9 mouse cellular contexts compared by ENCODE assay signal in the genomic region with DNA sequence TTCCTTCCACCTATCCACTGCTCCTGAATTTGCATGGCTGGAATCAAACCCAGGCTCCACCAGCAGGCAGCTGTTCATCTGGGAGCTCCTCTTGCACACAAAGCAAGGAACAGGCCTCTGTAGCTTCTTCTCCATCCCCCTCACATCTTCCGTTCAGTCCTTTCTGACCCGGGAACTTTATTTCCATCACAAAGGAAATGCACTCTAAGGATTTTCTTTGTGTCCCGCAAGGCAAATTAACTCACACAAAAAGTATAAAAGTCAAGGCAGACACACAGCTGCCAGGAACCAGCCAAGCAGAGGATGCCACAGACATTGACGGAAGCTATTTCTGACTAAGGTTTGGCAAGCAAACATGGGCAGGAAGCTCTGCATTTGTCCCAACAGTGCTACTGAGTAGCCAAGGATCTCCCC. TPM values are rescaled to one million over a fixed set of nuclear protein-coding genes. Genes with fewer than 3 reads are reported as not detected.
DNase-seq lines count a peak whose midpoint lies in the region; ATAC-seq and TF ChIP-seq lines count a peak whose summit lies in the region.
"Had no signal": no experiment of that assay in that cellular context is flagged by ENCODE, and none has a peak within 500 bp of the region (broad histone marks: within the 10 kb centered on the region; RNA-seq: fewer than 3 reads in every experiment).

No protein-coding gene starts in this region.

- ATAC-seq in embryonic facial prominence, embryonic 15.5 days (ENCODE audit: insufficient number of reproducible peaks, low FRiP score, low TSS enrichment, low read depth), result no peak
- ATAC-seq in midbrain, embryonic 14.5 days (ENCODE audit: low FRiP score, low TSS enrichment), result no peak; the same call in 1 of the 2 replicates
- no peak for ATAC-seq in erythroid progenitor cell, adult 5-6 weeks (replicated peaks; ENCODE audit: low FRiP score, poor library complexity, severe bottlenecking)

- no peak overlapping the region for H3K4me2 ChIP-seq in embryonic facial prominence, embryonic 15.5 days (replicated peaks)
- H3K4me2 ChIP-seq in midbrain, embryonic 14.5 days (ENCODE audit: low read length), result no peak overlapping the region

- no peaks in the 10 kb centered on the region for H3K9me3 ChIP-seq in embryonic facial prominence, embryonic 15.5 days (replicated peaks)
- H3K9me3 ChIP-seq in midbrain, embryonic 14.5 days (ENCODE audit: control insufficient read depth, low read length), result no peaks in the 10 kb centered on the region

- H3K9ac ChIP-seq in embryonic facial prominence, embryonic 15.5 days, result no peak overlapping the region
- no peak overlapping the region for H3K9ac ChIP-seq in midbrain, embryonic 14.5 days (replicated peaks; ENCODE audit: low read length)

- no peaks in the 10 kb centered on the region for H3K36me3 ChIP-seq in embryonic facial prominence, embryonic 15.5 days
- peaks cover 14% of the 10 kb centered on the region for H3K36me3 ChIP-seq in midbrain, embryonic 14.5 days (ENCODE audit: control insufficient read depth, insufficient read depth, low read length)

- 50% methylated on average over 4 of the region's 4 CpGs for WGBS in embryonic facial prominence, embryonic 15.5 days
- 1% methylated on average over 4 of the region's 4 CpGs for WGBS in midbrain, embryonic 14.5 days

- H3K27me3 ChIP-seq in embryonic facial prominence, embryonic 15.5 days, result no peaks in the 10 kb centered on the region
- no peaks in the 10 kb centered on the region for H3K27me3 ChIP-seq in midbrain, embryonic 14.5 days (ENCODE audit: control insufficient read depth, insufficient read depth, low read length)

- H3K4me1 ChIP-seq in embryonic facial prominence, embryonic 15.5 days, result peaks cover 18% of the 10 kb centered on the region
- H3K4me1 ChIP-seq in midbrain, embryonic 14.5 days (ENCODE audit: control insufficient read depth, insufficient read depth, low read length), result peaks cover 19% of the 10 kb centered on the region

- no peak overlapping the region for H3K4me3 ChIP-seq in layer of hippocampus, adult 2 months
- no peak overlapping the region for H3K4me3 ChIP-seq in embryonic facial prominence, embryonic 15.5 days (replicated peaks)
- no peak overlapping the region for H3K4me3 ChIP-seq in midbrain, embryonic 14.5 days (replicated peaks; ENCODE audit: low read depth, low read length)

- DNase-seq in layer of hippocampus, adult 2 months (ENCODE audit: low spot score in 2 of 2), result no peak
- DNase-seq in layer of hippocampus, adult 8-10 months (ENCODE audit: low spot score in 2 of 2), result no peak
- peak; percentile 42 for DNase-seq in kidney, postnatal 10 days
- peak; percentile 52 for DNase-seq in midbrain, embryonic 14.5 days
- no peak for DNase-seq in ovary, postnatal 10 days (ENCODE audit: low spot score)
- no peak for DNase-seq in urinary bladder, adult 2 months (ENCODE audit: low spot score)

- H3K27ac ChIP-seq in layer of hippocampus, adult 2 months, result peak overlapping the region; percentile 71
- 0 out of 2 replicates have a peak overlapping the region, but pooled peaks have one; percentile 13 for H3K27ac ChIP-seq in embryonic facial prominence, embryonic 15.5 days (replicated peaks)
- peak overlapping the region; percentile 73 for H3K27ac ChIP-seq in midbrain, embryonic 14.5 days (replicated peaks; ENCODE audit: low read depth, low read length)

- TF ChIP-seq CTCF in layer of hippocampus, adult 2 months (conservative IDR thresholded peaks at IDR 0.05), result no peak

RNA-seq across cellular contexts. Expression of gene Golm1, which starts 18.6 kb away (rescaled TPM):
- total RNA-seq in layer of hippocampus, adult 2 months (2021), result 10 to 100 TPM; 67.4 to 71.8 TPM
- total RNA-seq in layer of hippocampus, adult 8-10 months (2022), result 10 to 100 TPM; 63.1 to 72.1 (median 63.7) TPM
- 36.5 and 38.0 TPM in 2 replicates for polyA plus RNA-seq in embryonic facial prominence, embryonic 15.5 days (2015; fragmentation: Nextera tagmentation; extraction: Ambion mirVana)
- polyA plus RNA-seq in midbrain, embryonic 14.5 days (2014; fragmentation: Nextera tagmentation; extraction: Ambion mirVana), result 27.5 and 46.0 TPM in 2 replicates
- total RNA-seq in erythroid progenitor cell, adult 5-6 weeks (2015; ENCODE audit: low replicate concordance), result 45.0 and 46.1 TPM in 2 replicates
- total RNA-seq in erythroid progenitor cell, adult 5-6 weeks (2017; ENCODE audit: low replicate concordance), result 78.4 and 80.5 TPM in 2 replicates
- polyA plus RNA-seq in urinary bladder, adult 2 months (2012; rRNA removed), result 8.8 and 10.1 TPM in 2 replicates

RNA-seq across cellular contexts. Expression of gene 4921517D22Rik, which starts 36.9 kb away (rescaled TPM):
- not detected for total RNA-seq in layer of hippocampus, adult 2 months (2021)
- total RNA-seq in layer of hippocampus, adult 8-10 months (2022), result not detected
- not detected in 2 replicates for polyA plus RNA-seq in embryonic facial prominence, embryonic 15.5 days (2015; fragmentation: Nextera tagmentation; extraction: Ambion mirVana)
- not detected in 2 replicates for polyA plus RNA-seq in midbrain, embryonic 14.5 days (2014; fragmentation: Nextera tagmentation; extraction: Ambion mirVana)
- not detected in 2 replicates for total RNA-seq in erythroid progenitor cell, adult 5-6 weeks (2015; ENCODE audit: low replicate concordance)
- not detected in 2 replicates for total RNA-seq in erythroid progenitor cell, adult 5-6 weeks (2017; ENCODE audit: low replicate concordance)
- polyA plus RNA-seq in urinary bladder, adult 2 months (2012; rRNA removed), result not detected in 2 replicates
- total RNA-seq: hematopoietic stem cell, adult 5-6 weeks had no signal

RNA-seq across cellular contexts. Expression of gene Spata31d1a, which starts 53.1 kb away (rescaled TPM):
- total RNA-seq in layer of hippocampus, adult 2 months (2021), result under 1 TPM; 0.22 to 0.26 TPM
- under 1 TPM; 0.18 to 0.47 (median 0.22) TPM for total RNA-seq in layer of hippocampus, adult 8-10 months (2022)
- polyA plus RNA-seq in embryonic facial prominence, embryonic 15.5 days (2015; fragmentation: Nextera tagmentation; extraction: Ambion mirVana), result 0.07 TPM in 1 of 2 replicates, not detected in the other
- polyA plus RNA-seq in midbrain, embryonic 14.5 days (2014; fragmentation: Nextera tagmentation; extraction: Ambion mirVana), result 0.19 TPM in 1 of 2 replicates, not detected in the other
- not detected in 2 replicates for total RNA-seq in erythroid progenitor cell, adult 5-6 weeks (2015; ENCODE audit: low replicate concordance)
- not detected in 2 replicates for total RNA-seq in erythroid progenitor cell, adult 5-6 weeks (2017; ENCODE audit: low replicate concordance)
- not detected in 2 replicates for polyA plus RNA-seq in urinary bladder, adult 2 months (2012; rRNA removed)
- total RNA-seq: hematopoietic stem cell, adult 5-6 weeks had no signal

RNA-seq across cellular contexts. Expression of gene Spata31d1b, which starts 55.1 kb away (rescaled TPM):
- under 1 TPM in 1 of 2 experiments, not detected in 1; 0.12 TPM for total RNA-seq in layer of hippocampus, adult 2 months (2021)
- under 1 TPM in 2 of 4 experiments, not detected in 2; 0.09 to 0.18 TPM for total RNA-seq in layer of hippocampus, adult 8-10 months (2022)
- 0.08 TPM in 1 of 2 replicates, not detected in the other for polyA plus RNA-seq in embryonic facial prominence, embryonic 15.5 days (2015; fragmentation: Nextera tagmentation; extraction: Ambion mirVana)
- not detected in 2 replicates for polyA plus RNA-seq in midbrain, embryonic 14.5 days (2014; fragmentation: Nextera tagmentation; extraction: Ambion mirVana)
- not detected in 2 replicates for total RNA-seq in erythroid progenitor cell, adult 5-6 weeks (2015; ENCODE audit: low replicate concordance)
- total RNA-seq in erythroid progenitor cell, adult 5-6 weeks (2017; ENCODE audit: low replicate concordance), result not detected in 2 replicates
- polyA plus RNA-seq in urinary bladder, adult 2 months (2012; rRNA removed), result not detected in 2 replicates
- total RNA-seq: hematopoietic stem cell, adult 5-6 weeks had no signal

Comparison
In these comparisons a context has a peak if more than half of its experiments do, and no peak if none do; other contexts are left out.
1. DNase-seq: peak in kidney, postnatal 10 days (single experiment) and midbrain, embryonic 14.5 days (single experiment); none in layer of hippocampus, adult 2 months (0 of 2), layer of hippocampus, adult 8-10 months (0 of 2), ovary, postnatal 10 days (single experiment) and urinary bladder, adult 2 months (single experiment).
2. H3K27ac ChIP-seq: peak in every context shown above with its lines; median percentile 73 in midbrain, embryonic 14.5 days; 71 in layer of hippocampus, adult 2 months; 13 in embryonic facial prominence, embryonic 15.5 days.